In the genomic region with DNA sequence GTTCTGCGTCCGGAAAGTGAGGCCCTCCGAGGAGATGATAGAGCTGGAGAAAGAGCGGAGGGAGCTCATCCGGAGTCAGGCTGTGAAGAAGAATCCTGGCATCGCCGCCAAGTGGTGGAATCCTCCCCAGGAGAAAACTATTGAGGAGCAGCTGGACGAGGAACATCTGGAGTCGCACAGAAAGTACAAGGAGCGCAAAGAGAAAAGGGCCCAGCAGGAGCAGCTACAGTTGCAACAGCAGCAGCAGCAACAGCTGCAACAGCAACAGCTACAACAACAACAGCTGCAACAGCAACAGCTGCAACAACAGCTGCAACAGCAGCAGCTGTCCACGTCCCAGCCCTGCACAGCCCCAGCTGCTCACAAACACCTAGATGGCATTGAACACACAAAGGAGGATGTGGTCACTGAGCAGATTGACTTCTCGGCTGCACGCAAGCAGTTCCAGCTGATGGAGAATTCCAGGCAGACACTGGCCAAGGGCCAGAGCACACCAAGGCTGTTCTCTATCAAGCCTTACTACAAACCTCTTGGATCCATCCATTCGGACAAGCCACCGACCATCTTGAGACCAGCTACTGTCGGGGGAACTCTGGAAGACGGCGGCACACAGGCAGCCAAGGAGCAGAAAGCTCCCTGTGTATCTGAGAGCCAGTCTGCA, we compare ENCODE assay signal across 15 mouse cellular contexts.
DNase-seq lines count a peak whose midpoint lies in the region; ATAC-seq lines count a peak whose summit lies in the region.
"Had no signal": no experiment of that assay in that cellular context is flagged by ENCODE, and none has a peak within 500 bp of the region (broad histone marks: within the 10 kb centered on the region; RNA-seq: fewer than 3 reads in every experiment).

No protein-coding gene starts in this region.

- H3K9me3 ChIP-seq in heart, embryonic 12.5 days (replicated peaks): no peaks in the 10 kb centered on the region
- H3K9me3 ChIP-seq in megakaryocyte, embryonic 14.5 days: peaks cover 3% of the 10 kb centered on the region; the same call in 1 of the 2 replicates
- no peaks in the 10 kb centered on the region for H3K9me3 ChIP-seq in intestine, embryonic 16.5 days (ENCODE audit: control insufficient read depth, low read length)
- H3K9me3 ChIP-seq: kidney, embryonic 15.5 days had no signal

- peaks cover 71% of the 10 kb centered on the region for H3K36me3 ChIP-seq in heart, embryonic 12.5 days
- H3K36me3 ChIP-seq in megakaryocyte, embryonic 14.5 days (replicated peaks; ENCODE audit: low read length): peaks cover 46% of the 10 kb centered on the region
- peaks cover 25% of the 10 kb centered on the region for H3K36me3 ChIP-seq in intestine, embryonic 16.5 days (ENCODE audit: control insufficient read depth, insufficient read depth, low read length)

- no peak for ATAC-seq in heart, embryonic 12.5 days (ENCODE audit: insufficient number of reproducible peaks, low FRiP score)
- no peak for ATAC-seq in megakaryocyte, adult 5-6 weeks (ENCODE audit: poor library complexity, severe bottlenecking)
- 0 out of 2 replicates have a peak, but pooled peaks have one; percentile 23 for ATAC-seq in intestine, embryonic 16.5 days
- no peak for ATAC-seq in megakaryocyte progenitor cell, adult 5-6 weeks (replicated peaks; ENCODE audit: poor library complexity)
- ATAC-seq: CD4-positive, CD25-positive, alpha-beta regulatory T cell, adult 4 months; Patski had no signal

- H3K9ac ChIP-seq in heart, embryonic 12.5 days: no peak overlapping the region
- no peak overlapping the region for H3K9ac ChIP-seq in intestine, embryonic 16.5 days (ENCODE audit: low read depth, low read length)
- H3K9ac ChIP-seq: kidney, embryonic 15.5 days had no signal

- peaks cover 44% of the 10 kb centered on the region for H3K4me1 ChIP-seq in heart, embryonic 12.5 days (replicated peaks)
- H3K4me1 ChIP-seq in megakaryocyte, embryonic 14.5 days: no peaks in the 10 kb centered on the region
- peaks cover 12% of the 10 kb centered on the region; the same call in 1 of the 2 replicates for H3K4me1 ChIP-seq in intestine, embryonic 16.5 days (ENCODE audit: control insufficient read depth, insufficient read depth, low read length)

- no peak overlapping the region for H3K27ac ChIP-seq in heart, embryonic 12.5 days (ENCODE audit: poor library complexity, severe bottlenecking)
- no peak overlapping the region for H3K27ac ChIP-seq in intestine, embryonic 16.5 days (ENCODE audit: low read length)
- H3K27ac ChIP-seq: kidney, embryonic 15.5 days had no signal

- 81% methylated on average over 18 of the region's 18 CpGs for WGBS in heart, embryonic 12.5 days
- 77% methylated on average over 18 of the region's 18 CpGs for WGBS in intestine, embryonic 16.5 days

- no peak overlapping the region for H3K4me3 ChIP-seq in heart, embryonic 12.5 days
- H3K4me3 ChIP-seq in megakaryocyte, embryonic 14.5 days (replicated peaks): peak overlapping the region; percentile 12
- H3K4me3 ChIP-seq in intestine, embryonic 16.5 days (ENCODE audit: low read length): no peak overlapping the region
- H3K4me3 ChIP-seq: kidney, embryonic 15.5 days had no signal

- H3K27me3 ChIP-seq in heart, embryonic 12.5 days (replicated peaks): no peaks in the 10 kb centered on the region
- H3K27me3 ChIP-seq in megakaryocyte, embryonic 14.5 days (replicated peaks): peaks cover 4% of the 10 kb centered on the region
- no peaks in the 10 kb centered on the region for H3K27me3 ChIP-seq in intestine, embryonic 16.5 days (replicated peaks; ENCODE audit: control insufficient read depth, insufficient read depth, low read length)
- H3K27me3 ChIP-seq: kidney, embryonic 15.5 days; Patski had no signal

- peak; percentile 98 for DNase-seq in heart, adult 11 months
- peak; percentile 55 for DNase-seq in testis, postnatal 10 days (ENCODE audit: low spot score)
- DNase-seq in MN1 (ENCODE audit: low spot score): no peak
- DNase-seq: cerebellum, adult 11-12 months; embryo, embryonic 11 days; liver; spleen, adult 18-20 months had no signal

- H3K4me2 ChIP-seq in heart, embryonic 12.5 days: no peak overlapping the region
- no peak overlapping the region for H3K4me2 ChIP-seq in intestine, embryonic 16.5 days (ENCODE audit: low read depth, low read length)
- H3K4me2 ChIP-seq: kidney, embryonic 15.5 days had no signal
